Mouse (Mus musculus): Measurements from ENCODE around the gene Ankrd11.

Gene Ankrd11

DNA sequence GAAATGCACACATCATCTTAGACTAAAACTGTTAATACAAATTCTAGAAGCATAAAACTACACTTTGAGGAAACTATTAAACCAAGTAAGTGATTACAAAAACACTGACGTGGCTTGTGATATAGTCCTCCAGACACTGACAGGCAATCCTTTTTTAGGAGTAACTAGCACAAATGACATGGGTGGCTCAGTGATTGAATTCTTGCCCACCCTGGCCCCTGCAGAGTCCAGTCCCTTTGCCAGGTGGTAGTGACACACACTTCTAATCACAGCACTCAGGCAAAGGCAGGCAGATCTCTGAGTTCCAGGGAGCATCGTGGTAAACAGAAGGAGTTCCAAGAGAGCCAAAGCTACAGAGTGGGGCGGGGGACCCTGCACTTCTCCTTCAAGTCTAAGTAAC is 36.7 kb downstream of the Ankrd11 start:
- DNase-seq (ENCODE audit: low spot score): no peak

DNA sequence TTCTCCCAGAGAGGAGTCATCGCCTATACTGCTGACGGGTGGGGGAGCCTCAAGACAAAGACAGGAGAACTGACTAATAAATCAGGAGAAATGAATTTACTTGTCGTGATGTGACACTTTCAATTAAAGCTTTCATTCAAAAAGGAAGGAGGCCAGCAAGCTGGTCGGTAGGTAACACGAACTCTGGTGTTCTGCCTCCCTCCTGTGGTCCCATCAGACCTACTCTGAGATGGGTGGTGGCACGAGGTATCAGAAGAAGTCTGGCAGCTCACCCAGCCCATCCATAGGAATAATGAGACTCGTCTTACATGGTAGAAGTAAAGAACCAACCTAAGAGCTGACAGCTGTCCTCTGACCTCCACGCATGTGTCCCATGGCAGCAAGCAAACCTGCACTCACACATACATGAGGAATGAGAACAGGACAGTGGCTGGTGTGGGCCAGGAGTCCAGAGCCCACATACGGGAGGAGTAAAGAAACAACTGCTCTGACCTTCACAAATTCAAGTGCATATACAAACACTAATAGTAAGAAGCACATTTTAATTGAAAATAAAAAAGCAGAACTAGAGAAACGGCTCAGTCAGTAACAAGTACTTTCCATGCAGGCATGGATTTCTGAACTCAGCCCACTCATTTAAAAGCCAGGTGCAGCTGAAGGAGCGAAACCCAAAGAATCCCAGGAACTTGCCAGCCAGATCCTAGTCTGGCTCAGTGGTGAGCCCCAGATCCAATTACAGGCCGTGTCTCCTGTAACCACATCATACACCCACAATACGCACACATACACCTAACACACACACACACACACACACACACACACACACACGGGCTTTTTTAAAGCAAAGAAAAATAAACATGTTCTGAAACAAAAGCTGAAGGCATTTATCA is 37.8 kb downstream of the Ankrd11 start:
- DNase-seq (ENCODE audit: low spot score): no peak

DNA sequence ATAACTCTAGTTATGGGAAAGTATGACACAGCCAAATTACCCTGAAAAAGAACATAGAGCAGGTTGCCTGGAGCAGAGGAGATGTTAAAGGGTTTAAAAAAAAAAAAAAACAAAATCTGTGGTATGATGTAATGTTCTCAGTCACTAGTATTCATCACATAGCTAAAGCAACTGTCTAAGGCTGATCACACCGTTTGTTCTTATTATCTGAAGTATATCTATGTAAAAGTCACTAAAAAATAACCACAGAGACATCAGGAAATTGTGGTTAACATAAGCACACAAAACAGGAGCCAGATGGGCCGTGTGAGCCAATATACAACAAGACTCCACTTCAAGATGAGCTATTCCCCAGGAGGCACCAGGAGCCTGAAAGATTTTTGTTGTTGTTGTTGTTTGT is 41.8 kb downstream of the Ankrd11 start:
- DNase-seq (ENCODE audit: low spot score): no peak

DNA sequence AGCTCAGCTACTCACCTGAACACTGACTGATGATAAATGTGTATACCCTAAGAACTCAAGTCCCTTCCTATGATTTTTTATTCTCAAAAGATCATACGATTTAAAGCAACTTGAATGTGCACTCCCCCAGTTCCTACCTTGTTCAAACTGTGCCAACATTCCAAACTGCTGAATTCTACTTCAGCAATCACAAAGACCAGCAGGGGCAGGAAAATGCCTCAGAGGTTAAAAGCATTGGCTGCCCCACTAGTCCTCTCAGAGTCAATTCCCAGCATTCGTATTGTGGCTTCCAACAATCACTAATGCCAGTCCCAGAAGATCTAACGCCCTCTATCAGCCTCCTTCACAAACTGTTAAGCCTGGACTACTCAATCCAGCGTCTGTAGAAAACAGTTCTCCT is 44.1 kb downstream of the Ankrd11 start:
- no peak for DNase-seq (ENCODE audit: low spot score)

DNA sequence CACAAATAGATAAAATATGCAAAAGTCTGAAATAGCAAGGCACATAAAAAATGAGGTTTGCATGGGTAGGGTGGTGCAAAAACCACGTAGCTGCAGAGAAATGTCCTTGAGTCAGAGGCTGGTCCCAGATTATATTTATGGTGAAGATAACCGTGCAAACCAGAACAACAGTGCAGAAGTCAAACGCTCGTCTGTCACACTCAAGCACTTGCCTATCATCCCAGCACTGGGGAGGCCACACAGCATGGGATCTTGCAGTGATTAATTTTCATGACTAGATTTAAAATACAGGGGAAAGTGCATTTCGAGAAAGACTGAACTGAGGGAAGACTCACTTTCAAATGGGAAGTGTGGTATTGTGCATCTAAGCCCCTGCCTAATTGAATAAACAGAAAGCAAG is 48.3 kb downstream of the Ankrd11 start:
- no peak for DNase-seq (ENCODE audit: low spot score)

DNA sequence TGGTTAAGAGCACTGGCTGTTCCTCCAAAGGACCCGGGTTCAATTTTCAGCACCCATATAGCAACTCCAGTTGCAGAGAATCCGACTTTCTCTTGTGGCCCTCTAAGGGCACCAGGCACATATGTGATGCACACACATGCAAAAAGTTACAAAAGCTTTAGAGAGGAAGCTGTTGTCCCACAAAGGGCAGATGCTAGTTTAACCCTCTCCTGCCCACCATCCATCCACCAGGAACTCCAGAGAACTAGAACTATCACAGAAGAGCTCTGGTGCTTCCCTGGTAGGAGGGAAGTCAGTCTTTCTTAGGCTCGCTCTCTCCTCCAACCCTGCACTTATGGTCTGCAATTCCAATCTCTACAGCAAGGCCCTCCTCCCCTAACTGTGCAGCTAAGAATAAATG is 49.0 kb downstream of the Ankrd11 start:
- no peak for DNase-seq (ENCODE audit: low spot score)

DNA sequence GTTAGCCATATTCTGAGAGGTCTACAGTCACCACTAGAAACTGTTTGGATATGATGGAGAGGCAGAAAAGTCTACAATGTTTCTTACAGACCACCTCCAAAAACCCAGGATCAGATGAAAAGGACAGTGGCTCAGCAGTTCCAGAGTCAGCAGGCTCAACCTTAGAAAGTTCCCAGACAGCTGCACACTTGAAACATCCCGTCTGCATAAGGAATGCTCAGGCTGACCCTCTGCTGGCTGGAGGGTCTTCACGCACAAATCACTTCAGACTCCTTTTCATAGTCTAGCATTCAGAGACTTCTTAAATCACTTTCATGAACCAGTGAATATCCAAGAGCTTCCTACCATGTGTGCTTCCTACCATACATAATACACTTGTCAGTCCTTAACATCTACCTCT is 49.8 kb downstream of the Ankrd11 start:
- DNase-seq (ENCODE audit: low spot score): no peak

DNA sequence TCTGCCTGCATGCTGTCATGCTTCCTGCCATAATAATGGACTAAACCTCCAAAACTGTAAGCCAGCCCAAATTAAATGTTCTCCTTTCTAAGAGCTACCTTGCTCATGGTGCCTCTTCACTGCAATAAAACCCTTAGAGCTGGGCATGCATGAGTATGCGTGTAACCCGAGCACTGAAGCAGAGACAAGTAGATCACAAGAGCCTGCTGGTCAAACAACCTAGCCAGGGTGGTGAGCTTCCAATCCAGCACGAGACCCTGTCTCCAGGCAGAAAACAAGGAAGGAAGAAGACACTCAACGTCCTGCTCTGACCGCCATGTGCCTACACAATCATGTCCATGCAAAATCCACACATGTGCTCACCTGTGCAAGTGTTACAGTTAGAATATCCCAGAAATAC is 50.7 kb downstream of the Ankrd11 start:
- no peak for DNase-seq (ENCODE audit: low spot score)

DNA sequence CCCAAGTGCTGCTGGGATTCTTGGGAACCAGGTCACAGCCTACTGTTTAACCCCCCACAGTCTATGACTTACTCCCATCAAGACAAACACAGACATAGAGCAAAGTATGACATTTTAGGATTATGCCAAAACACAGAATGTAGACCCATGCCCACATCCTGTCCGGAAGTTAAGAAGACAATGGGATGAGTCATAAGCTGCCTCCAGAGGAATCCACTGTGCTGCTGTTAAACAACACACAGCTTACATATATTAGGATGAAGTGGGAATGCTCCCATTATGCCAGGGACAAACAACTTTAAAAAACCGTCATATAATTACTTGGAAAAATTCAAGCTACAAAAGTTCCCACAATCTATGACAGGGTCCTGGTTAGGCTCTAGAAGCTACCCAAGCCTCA is 52.1 kb downstream of the Ankrd11 start:
- no peak for DNase-seq (ENCODE audit: low spot score)

DNA sequence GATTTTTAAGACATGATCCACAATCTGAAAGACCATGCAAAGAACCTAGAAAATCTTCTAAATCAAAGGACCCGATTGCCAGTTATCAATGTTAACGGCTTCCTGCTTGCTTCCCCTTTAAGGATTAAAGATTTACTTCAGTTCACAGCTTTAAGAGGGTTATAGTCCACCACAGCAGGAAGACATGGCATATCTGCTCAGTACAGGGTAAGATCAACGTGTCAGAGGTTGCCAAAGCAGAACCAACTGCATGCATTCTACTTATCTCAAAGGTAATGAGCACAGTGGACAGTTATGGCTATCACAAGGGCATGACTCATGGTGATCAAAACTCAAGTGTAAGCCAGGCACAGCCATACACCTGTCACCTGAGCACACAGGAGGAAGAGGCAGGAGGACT is 53.1 kb downstream of the Ankrd11 start:
- no peak for DNase-seq (ENCODE audit: low spot score)

DNA sequence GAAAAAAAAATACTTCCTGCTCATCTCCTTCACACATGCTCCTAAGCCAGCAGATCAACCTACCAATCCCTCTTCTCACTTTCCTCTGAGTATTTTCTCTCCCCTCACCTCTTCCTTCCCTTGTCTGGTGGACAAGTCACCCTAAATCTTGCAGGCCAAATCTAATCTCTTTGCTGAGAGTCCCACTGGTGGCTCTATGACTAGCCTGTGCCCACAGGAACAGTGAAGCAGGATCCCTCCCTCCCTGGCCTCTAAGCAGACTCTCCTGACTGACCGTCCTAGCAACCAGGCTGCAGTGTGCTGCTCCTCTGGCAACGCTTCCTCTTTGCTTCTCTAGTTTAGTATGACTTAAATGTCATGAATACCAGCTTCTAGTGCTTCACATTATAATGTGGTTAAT is 54.8 kb downstream of the Ankrd11 start:
- DNase-seq (ENCODE audit: low spot score): no peak

DNA sequence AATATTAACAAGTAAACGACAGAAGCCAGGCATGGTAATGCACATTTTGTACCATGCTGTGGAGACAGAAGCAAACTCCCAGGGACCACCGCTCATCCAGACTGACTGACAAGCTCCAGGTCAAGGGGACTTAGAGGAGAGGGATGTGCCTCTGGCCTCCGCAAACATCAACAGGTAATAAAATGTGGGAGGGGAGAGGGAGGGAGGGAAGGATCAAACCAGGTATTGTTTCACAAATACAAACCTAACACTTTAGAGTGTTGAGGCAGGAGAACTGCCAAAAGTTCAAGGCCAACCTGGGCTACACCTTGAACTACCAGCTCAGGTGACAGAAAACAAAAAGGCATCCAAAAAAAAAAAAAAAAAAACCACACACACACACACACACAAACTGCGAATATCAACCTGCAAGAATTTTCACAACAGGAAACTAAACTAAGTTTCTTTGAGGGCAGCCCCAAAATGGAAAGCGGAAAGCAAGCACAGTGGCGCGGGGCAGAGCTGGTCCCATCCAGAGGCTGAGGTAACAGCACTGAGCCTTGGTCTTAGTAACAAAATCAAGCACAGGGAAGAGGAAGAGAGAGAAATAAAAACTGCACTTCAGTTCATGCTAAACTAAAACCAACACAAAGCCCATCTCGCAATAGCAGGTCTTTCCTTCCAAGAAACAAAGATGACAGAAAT is 55.4 kb downstream of the Ankrd11 start:
- no peak for DNase-seq (ENCODE audit: low spot score)

DNA sequence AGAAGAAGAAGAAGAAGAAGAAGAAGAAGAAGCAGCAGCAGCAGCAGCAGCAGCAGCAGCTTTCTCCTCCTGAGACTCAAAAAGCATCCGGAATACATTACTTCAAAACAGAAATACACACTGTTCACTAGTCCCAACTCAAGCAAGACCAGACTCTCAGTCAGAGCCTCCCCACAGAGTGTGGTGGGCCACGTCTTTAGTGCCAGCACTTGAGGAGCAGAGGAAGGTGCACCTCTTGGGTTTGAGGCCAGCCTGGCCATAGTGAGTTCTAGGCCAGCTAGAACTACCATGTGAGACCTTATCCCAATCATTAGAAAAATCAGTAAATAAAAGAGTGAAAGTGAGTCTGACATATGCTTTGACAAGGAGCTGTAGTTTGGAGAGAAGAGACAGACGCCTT is 57.9 kb downstream of the Ankrd11 start:
- no peak for DNase-seq (ENCODE audit: low spot score)

DNA sequence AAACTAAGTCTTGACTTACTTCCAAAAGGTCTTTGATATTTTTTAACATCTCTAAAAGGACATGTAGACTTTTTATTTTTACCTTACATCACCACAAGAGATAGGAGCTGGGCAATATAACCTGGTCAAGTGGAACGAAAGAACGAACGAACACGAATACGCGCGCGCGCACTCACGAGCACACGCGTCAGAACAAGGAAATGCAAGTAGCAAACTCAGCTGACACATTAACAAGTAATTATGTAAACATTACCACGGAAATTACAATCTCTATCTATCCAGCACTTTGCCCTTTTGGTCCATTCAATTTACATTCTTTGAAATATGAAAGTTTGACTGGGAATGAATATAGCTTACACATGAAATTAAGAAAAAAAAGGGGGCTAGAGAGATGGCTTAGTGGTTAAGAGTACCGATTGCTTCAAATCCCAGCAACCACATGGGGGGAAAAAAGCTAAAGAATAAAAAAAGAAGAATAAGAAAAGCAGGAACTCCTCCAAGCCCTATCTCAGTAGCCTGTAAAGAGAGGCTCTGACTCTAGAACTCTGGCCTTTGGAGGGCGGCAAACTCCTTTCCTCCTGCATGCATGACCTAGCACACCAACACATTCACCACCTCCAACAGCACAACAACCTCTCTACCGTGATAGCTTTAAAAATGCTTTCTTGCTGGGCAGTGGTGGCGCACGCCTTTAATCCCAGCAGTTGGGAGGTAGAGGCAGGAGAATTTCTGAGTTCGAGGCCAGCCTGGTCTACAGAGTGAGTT is 58.7 kb downstream of the Ankrd11 start:
- DNase-seq (ENCODE audit: low spot score): no peak

DNA sequence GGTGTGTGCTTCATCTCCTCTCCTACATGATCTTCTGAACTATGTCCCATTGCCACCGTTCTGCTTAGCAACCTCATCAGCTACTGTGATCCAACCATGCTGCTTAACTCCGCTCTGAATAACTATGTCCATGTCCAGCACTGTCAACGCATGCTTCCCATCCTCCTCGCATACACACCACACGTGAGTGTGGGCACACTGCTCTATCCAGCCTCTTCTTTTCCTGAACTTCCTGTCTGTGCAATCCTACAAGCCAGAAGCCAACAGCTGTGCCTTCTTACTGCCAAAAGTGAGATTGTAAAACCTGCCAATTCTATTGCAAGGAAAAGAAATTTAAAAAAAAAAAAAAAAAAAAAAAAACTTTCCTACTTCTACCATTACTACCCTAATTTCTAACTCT is 60.4 kb downstream of the Ankrd11 start:
- no peak for DNase-seq (ENCODE audit: low spot score)

DNA sequence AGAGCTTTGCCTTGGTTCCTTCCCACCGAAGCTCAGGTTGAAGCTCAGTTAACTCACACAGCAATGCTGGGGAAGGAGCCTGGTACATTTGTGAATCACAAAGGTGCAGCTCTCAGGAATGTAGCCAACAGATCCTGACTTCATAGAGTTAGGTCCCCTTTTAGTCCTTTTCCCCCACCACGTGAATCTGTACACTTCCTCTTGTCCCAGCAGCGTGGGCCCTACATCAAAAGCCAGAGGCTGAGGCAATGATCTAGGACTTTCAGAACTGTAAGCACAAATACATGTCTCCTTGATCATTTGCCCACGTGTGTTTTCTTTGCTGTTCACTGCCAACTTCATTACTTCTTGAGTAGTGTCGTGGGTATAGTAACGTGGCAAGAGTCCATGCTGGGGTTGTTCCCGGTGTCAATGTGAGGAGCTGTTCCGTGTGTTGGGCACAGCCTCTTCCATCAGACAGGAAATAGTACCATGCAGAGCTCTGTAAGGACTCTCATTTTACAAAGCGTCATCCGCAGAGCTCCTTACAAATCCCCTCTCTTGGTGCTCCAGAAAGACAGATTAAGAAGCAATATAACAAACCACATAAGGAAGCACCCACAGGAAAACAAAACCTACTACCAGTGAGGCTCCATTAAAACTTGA is 62.1 kb downstream of the Ankrd11 start:
- no peak for DNase-seq (ENCODE audit: low spot score)

DNA sequence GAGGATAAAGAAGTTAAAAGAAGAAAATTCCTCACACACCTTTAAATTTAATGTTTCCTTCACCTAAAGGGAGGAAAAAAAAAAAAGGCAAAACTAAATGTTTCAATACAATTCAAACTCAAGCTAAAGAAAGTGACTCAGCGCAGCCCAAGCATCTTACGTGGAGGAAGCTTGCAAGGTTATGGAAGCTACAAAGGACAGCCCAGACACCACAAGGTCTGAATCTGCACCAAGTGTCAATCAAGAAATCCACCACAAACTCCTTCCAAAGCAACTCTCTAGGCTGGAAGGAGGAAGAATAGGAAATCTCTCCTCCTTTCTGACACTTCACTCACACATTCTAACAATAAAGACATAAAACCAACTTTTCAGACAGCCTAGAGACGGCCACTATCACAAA is 62.7 kb downstream of the Ankrd11 start:
- no peak for DNase-seq (ENCODE audit: low spot score)

DNA sequence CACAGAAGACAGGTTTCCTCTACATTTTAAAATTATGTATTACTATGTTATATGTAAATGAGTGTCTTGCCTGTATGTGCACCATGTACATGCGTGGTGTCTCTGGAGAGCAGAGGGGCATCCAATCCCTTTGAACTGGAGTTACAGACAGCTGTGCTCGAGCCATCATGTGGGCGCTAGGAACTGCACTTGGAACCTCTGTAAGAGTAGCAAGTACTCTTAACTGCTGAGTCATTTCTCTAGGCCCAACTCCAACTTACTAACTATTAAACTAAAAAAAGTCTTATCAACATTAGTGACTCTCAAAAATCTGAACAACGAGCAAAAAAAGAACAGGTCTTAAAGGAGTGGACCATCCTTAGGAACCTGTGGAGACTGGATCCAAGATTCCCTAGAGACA is 66.0 kb downstream of the Ankrd11 start:
- no peak for DNase-seq (ENCODE audit: low spot score)

DNA sequence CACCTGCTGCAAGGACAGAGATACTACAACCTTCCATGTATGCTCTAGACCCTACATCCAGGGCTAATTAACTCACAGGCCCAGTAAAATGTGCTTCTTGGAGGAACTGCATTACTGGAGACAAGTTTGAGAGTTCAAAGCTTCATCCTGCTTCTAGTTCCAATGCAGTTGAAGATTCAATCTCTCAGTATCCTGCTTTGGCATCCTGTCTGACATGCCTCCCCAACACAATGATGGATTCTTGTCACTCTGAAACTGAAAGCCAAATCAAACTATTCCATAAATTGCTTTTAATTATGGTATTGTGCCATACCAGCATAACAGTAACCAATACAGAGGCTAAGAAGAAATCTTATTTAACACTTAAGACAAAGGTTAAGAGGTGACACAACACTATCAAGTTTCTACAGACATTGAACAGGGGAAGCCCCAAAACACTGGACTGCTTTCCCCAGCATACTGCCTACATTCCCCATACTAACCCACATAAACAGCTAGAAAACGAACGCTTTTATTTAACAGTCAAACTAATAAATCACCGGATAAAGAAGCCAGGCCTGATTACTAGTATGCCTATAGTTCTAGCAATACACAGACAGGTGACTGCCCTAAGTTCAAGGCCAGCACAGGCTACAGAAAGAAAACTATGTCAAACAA is 72.0 kb downstream of the Ankrd11 start:
- DNase-seq (ENCODE audit: low spot score): no peak

DNA sequence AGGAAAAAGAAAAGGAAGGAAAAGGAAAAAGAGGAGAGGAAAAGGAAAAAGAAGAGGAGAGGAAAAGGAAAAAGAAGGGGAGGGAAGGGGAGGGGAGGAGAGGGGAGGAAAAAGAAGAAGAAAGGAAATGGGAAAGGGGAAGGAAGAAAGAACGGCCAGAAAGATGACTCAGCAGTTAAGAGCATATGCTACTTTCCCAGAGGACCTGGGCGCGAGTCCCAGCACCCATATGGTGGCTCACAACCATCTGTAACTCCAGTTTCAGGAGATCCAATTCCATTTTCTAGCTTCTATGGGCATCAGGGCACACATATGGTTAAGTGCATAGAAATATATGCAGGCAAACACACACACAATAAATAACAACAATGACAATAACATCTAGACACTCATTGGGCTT is 73.9 kb downstream of the Ankrd11 start:
- DNase-seq (ENCODE audit: low spot score): no peak

DNA sequence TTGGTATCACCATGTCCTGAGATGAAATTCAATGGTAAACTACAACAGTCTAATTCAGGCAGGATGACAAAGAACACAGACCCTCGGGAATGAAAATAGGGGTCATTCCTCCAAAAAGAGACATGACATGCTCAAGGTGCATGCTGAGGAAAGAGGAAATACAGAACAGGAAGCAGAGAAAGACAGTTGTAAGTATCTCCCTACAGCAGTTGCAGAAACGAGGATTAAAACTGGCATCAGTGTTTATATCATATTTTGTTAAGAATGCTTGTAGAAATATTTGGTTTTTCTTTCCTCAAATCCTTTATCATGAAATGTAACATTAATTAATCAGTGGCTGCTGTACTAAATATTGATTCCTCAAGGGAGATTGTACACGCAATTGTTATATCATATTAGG is 75.4 kb downstream of the Ankrd11 start:
- DNase-seq (ENCODE audit: low spot score): no peak

DNA sequence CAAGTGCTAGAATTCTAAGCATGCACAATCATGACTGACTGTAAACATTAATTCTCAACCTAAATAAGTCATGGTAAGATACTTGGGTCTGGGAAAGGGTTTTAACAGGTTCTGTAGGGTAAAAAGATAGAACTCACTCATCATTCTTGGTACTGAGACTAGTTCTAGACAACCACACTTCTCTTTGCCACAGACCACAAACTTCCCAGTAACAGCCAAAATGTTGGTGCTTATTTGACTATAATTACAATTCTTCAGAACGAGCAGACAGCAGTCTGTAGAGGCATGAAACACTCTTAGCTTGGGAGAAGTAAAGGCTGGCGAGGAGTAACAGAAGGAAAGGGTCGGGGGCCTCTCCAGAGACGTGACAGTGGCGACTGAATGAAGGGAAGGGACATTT is 80.0 kb downstream of the Ankrd11 start:
- DNase-seq (ENCODE audit: low spot score): no peak
